Comparison of ENCODE assay signal across 32 mouse cellular contexts in genomic region chr7:46492134-46492678, GRCm38 (mm10).
DNase-seq lines count a peak whose midpoint lies in the region; ATAC-seq and TF ChIP-seq lines count a peak whose summit lies in the region.
"Had no signal": no experiment of that assay in that cellular context is flagged by ENCODE, and none has a peak within 500 bp of the region (broad histone marks: within the 10 kb centered on the region; RNA-seq: fewer than 3 reads in every experiment).

No protein-coding gene starts in this region.

- DNase-seq in cerebellum, adult 9-11 months = peak; percentile 41
- DNase-seq in cerebellum, adult 9-10 months = no peak
- DNase-seq in hindbrain, postnatal 0 days (ENCODE audit: low spot score) = peak; percentile 53
- DNase-seq in hindbrain, embryonic 10.5 days (ENCODE audit: low spot score) = no peak
- peak; percentile 15 for DNase-seq in thymus, postnatal 4 days
- no peak for DNase-seq in thymus, postnatal 14 days
- DNase-seq in forebrain, embryonic 14.5 days (ENCODE audit: low spot score) = no peak
- DNase-seq: adrenal gland, adult 8-10 months; gastrocnemius, postnatal 25 days; heart, adult 18-20 months; heart, postnatal 36 days; kidney, adult 18-20 months; kidney, postnatal 10 days; liver; lung, postnatal 36 days; right cerebral cortex, postnatal 14 days; thymus, adult 2 months had no signal

- TF ChIP-seq CTCF in hindbrain, postnatal 0 days (IDR thresholded peaks at IDR 0.05; ENCODE audit: low read depth) = no peak

- no peak overlapping the region for H3K4me3 ChIP-seq in hindbrain, postnatal 0 days (ENCODE audit: low read length)
- H3K4me3 ChIP-seq in hindbrain, embryonic 10.5 days = no peak overlapping the region
- H3K4me3 ChIP-seq in forebrain, embryonic 13.5 days = no peak overlapping the region
- no peak overlapping the region for H3K4me3 ChIP-seq in forebrain, embryonic 14.5 days (ENCODE audit: low read depth, low read length)
- H3K4me3 ChIP-seq: embryonic facial prominence, embryonic 15.5 days; heart, embryonic 15.5 days; limb, embryonic 10.5 days; liver, embryonic 15.5 days; lung, embryonic 15.5 days; megakaryocyte, embryonic 14.5 days; neural tube, embryonic 12.5 days had no signal

- H3K27me3 ChIP-seq in hindbrain, postnatal 0 days (ENCODE audit: insufficient read depth, low read length) = no peaks in the 10 kb centered on the region
- H3K27me3 ChIP-seq in hindbrain, embryonic 10.5 days (ENCODE audit: insufficient read depth, poor library complexity, severe bottlenecking) = no peaks in the 10 kb centered on the region
- H3K27me3 ChIP-seq in forebrain, embryonic 13.5 days = no peaks in the 10 kb centered on the region
- H3K27me3 ChIP-seq in forebrain, embryonic 14.5 days (replicated peaks; ENCODE audit: control insufficient read depth, insufficient read depth, low read length) = no peaks in the 10 kb centered on the region
- H3K27me3 ChIP-seq: CH12.LX; embryonic facial prominence, embryonic 15.5 days; heart, embryonic 15.5 days; liver, embryonic 15.5 days; lung, embryonic 15.5 days; neural tube, embryonic 12.5 days; Patski had no signal

- peak overlapping the region; percentile 60 for H3K27ac ChIP-seq in hindbrain, postnatal 0 days
- H3K27ac ChIP-seq in hindbrain, embryonic 10.5 days = no peak overlapping the region
- H3K27ac ChIP-seq in forebrain, embryonic 13.5 days = no peak overlapping the region
- no peak overlapping the region for H3K27ac ChIP-seq in forebrain, embryonic 14.5 days (ENCODE audit: low read depth, low read length)
- H3K27ac ChIP-seq: embryonic facial prominence, embryonic 15.5 days; heart, embryonic 15.5 days; limb, embryonic 10.5 days; liver, embryonic 15.5 days; lung, embryonic 15.5 days; neural tube, embryonic 12.5 days; stomach, postnatal 0 days had no signal

- peak; percentile 71 for ATAC-seq in hindbrain, postnatal 0 days
- no peak for ATAC-seq in forebrain, embryonic 13.5 days
- no peak for ATAC-seq in forebrain, embryonic 14.5 days
- ATAC-seq: activated CD4-positive, CD25-positive, alpha-beta regulatory T cell, adult 4 months; forebrain, embryonic 16.5 days; inflammation-experienced regulatory T-cells, adult 6 months; Patski had no signal

- no peak overlapping the region for H3K9ac ChIP-seq in hindbrain, postnatal 0 days (replicated peaks; ENCODE audit: low read length)
- H3K9ac ChIP-seq in forebrain, embryonic 13.5 days = no peak overlapping the region
- no peak overlapping the region for H3K9ac ChIP-seq in forebrain, embryonic 14.5 days (ENCODE audit: low read length)
- H3K9ac ChIP-seq: embryonic facial prominence, embryonic 15.5 days; heart, embryonic 15.5 days; liver, embryonic 15.5 days; lung, embryonic 15.5 days; neural tube, embryonic 12.5 days had no signal

- H3K4me1 ChIP-seq in hindbrain, postnatal 0 days (ENCODE audit: insufficient read depth, low read length) = no peaks in the 10 kb centered on the region
- no peaks in the 10 kb centered on the region; the same call in 1 of the 2 replicates for H3K4me1 ChIP-seq in hindbrain, embryonic 10.5 days (replicated peaks)
- H3K4me1 ChIP-seq in forebrain, embryonic 13.5 days = no peaks in the 10 kb centered on the region
- no peaks in the 10 kb centered on the region for H3K4me1 ChIP-seq in forebrain, embryonic 14.5 days (ENCODE audit: control insufficient read depth, insufficient read depth, low read length)
- H3K4me1 ChIP-seq: heart, embryonic 15.5 days; liver, embryonic 15.5 days; lung, embryonic 15.5 days; neural tube, embryonic 12.5 days had no signal

- H3K9me3 ChIP-seq in hindbrain, postnatal 0 days (ENCODE audit: low read length) = no peaks in the 10 kb centered on the region
- H3K9me3 ChIP-seq in hindbrain, embryonic 10.5 days = no peaks in the 10 kb centered on the region
- no peaks in the 10 kb centered on the region for H3K9me3 ChIP-seq in forebrain, embryonic 13.5 days (replicated peaks)
- H3K9me3 ChIP-seq in forebrain, embryonic 14.5 days (replicated peaks; ENCODE audit: control insufficient read depth, low read length) = no peaks in the 10 kb centered on the region
- H3K9me3 ChIP-seq: embryonic facial prominence, embryonic 15.5 days; G1E; heart, embryonic 15.5 days; limb, embryonic 10.5 days; liver, embryonic 15.5 days; lung, embryonic 15.5 days; megakaryocyte, embryonic 14.5 days; neural tube, embryonic 12.5 days had no signal

- H3K4me2 ChIP-seq in hindbrain, postnatal 0 days (ENCODE audit: low read depth, low read length) = no peak overlapping the region
- no peak overlapping the region for H3K4me2 ChIP-seq in forebrain, embryonic 13.5 days
- H3K4me2 ChIP-seq in forebrain, embryonic 14.5 days (ENCODE audit: low read length) = no peak overlapping the region
- H3K4me2 ChIP-seq: embryonic facial prominence, embryonic 15.5 days; heart, embryonic 15.5 days; liver, embryonic 15.5 days; lung, embryonic 15.5 days; neural tube, embryonic 12.5 days had no signal

- H3K36me3 ChIP-seq in hindbrain, postnatal 0 days (ENCODE audit: insufficient read depth, low read length) = no peaks in the 10 kb centered on the region
- H3K36me3 ChIP-seq in hindbrain, embryonic 10.5 days = no peaks in the 10 kb centered on the region
- H3K36me3 ChIP-seq in forebrain, embryonic 13.5 days (ENCODE audit: poor library complexity, severe bottlenecking) = no peaks in the 10 kb centered on the region
- H3K36me3 ChIP-seq in forebrain, embryonic 14.5 days (ENCODE audit: control insufficient read depth, insufficient read depth, low read length) = no peaks in the 10 kb centered on the region
- H3K36me3 ChIP-seq: embryonic facial prominence, embryonic 15.5 days; heart, embryonic 15.5 days; limb, embryonic 10.5 days; liver, embryonic 15.5 days; lung, embryonic 15.5 days; neural tube, embryonic 12.5 days had no signal

- 46% methylated on average over 14 of the region's 14 CpGs for WGBS in hindbrain, postnatal 0 days
- 67% methylated on average over 14 of the region's 14 CpGs for WGBS in hindbrain, embryonic 10.5 days
- WGBS in forebrain, embryonic 13.5 days = 59% methylated on average over 14 of the region's 14 CpGs
- 57% methylated on average over 14 of the region's 14 CpGs for WGBS in forebrain, embryonic 14.5 days

Comparison
In these comparisons a context has a peak if more than half of its experiments do, and no peak if none do; other contexts are left out.
1. DNase-seq: peak in cerebellum, adult 9-11 months (single experiment), hindbrain, postnatal 0 days (single experiment) and thymus, postnatal 4 days (single experiment); none in cerebellum, adult 9-10 months (single experiment), hindbrain, embryonic 10.5 days (single experiment), thymus, postnatal 14 days (single experiment) and forebrain, embryonic 14.5 days (single experiment).